Mouse (Mus musculus) liver, embryonic 14.5 days (tissue): ENCODE measurements around the gene Synj1. TPM values are rescaled to one million over a fixed set of nuclear protein-coding genes. Genes with fewer than 3 reads are reported as not detected.

Experiments used
- ATAC-seq: fragments of 200-750 bp; cut with Nextera tagmentation; 2 replicates; pipeline ENCODE4 v1.8.0; 2017; ENCODE audit warnings: moderate number of reproducible peaks, mild to moderate bottlenecking, moderate library complexity; ENCODE audit not compliant: insufficient read depth
- DNase-seq, 3 experiments: peaks; one replicate each; pipeline ENCODE4 v3.0.0-alpha.2; 2012 to 2013; ENCODE audit warnings: low read depth in 3 of 3, low spot score in 3 of 3
- H3K27ac ChIP-seq: fragments of 300-500 bp; sonication (generic); 2 replicates; pipeline ENCODE4 v1.5.1; 2014; ENCODE audit warnings: moderate library complexity, mild to moderate bottlenecking, control low read depth, inconsistent platforms
- H3K27me3 ChIP-seq: fragments of 300-500 bp; sonication (generic); 2 replicates; pipeline ENCODE4 v1.6.1; 2014; ENCODE audit warnings: mild to moderate bottlenecking, low read length, moderate library complexity; ENCODE audit not compliant: control insufficient read depth, insufficient read depth
- H3K36me3 ChIP-seq: fragments of 300-500 bp; sonication (generic); replicated peaks from 2 replicates; pipeline ENCODE4 v1.6.1; 2014; ENCODE audit warnings: low read depth; ENCODE audit not compliant: control insufficient read depth, insufficient read depth
- H3K4me1 ChIP-seq, 2 experiments: fragments of 200-500 bp in 1 of 2; fragments of 300-500 bp in 1 of 2; sonication (generic) in 1 of 2; replicated peaks; 2 replicates each; pipeline ENCODE4 v1.6.1; 2012 to 2014; ENCODE audit warnings: antibody characterized with exemption in 1 of 2, inconsistent platforms in 1 of 2, low read length in 1 of 2; ENCODE audit not compliant: control insufficient read depth in 2 of 2, insufficient read depth in 2 of 2
- H3K4me2 ChIP-seq: fragments of 300-500 bp; sonication (generic); 2 replicates; pipeline ENCODE4 v1.6.1; 2014; ENCODE audit warnings: low read depth, mild to moderate bottlenecking, control low read depth, moderate library complexity
- H3K4me3 ChIP-seq, 2 experiments: fragments of 200-500 bp in 1 of 2; fragments of 300-500 bp in 1 of 2; sonication (generic) in 1 of 2; 2 replicates each; pipeline ENCODE4 v1.5.1; 2012 to 2014; ENCODE audit warnings: low read depth in 2 of 2, low read length in 2 of 2, mild to moderate bottlenecking in 2 of 2, control low read depth in 1 of 2, inconsistent platforms in 1 of 2, moderate library complexity in 1 of 2; ENCODE audit not compliant: insufficient read depth in 1 of 2
- H3K9ac ChIP-seq: fragments of 300-500 bp; sonication (generic); replicated peaks from 2 replicates; pipeline ENCODE4 v1.6.1; 2014; ENCODE audit warnings: mild to moderate bottlenecking, control low read depth, moderate library complexity
- H3K9me3 ChIP-seq: fragments of 300-500 bp; sonication (generic); 2 replicates; pipeline ENCODE4 v1.6.1; 2016; ENCODE audit warnings: low read length, mixed read lengths; ENCODE audit not compliant: control insufficient read depth
- CTCF ChIP-seq: IDR thresholded peaks from 2 replicates; pipeline ENCODE4 v1.5.1; 2016; ENCODE audit warnings: antibody characterized with exemption, low read depth, control low read depth
- EP300 ChIP-seq: IDR thresholded peaks from 2 replicates; pipeline ENCODE4 v1.6.1; 2016; ENCODE audit warnings: antibody characterized with exemption, low read depth
- WGBS: fragments of 180-500 bp; shearing (Covaris S2); extraction: QIAGEN DNeasy Blood & Tissue Kit; methylation state at CpG from one replicate; pipeline ENCODE4 v1.1.7; 2014; ENCODE audit not compliant: insufficient replicate concordance; 5-methylcytosine and 5-hydroxymethylcytosine counted together
- polyA plus RNA-seq, 2 experiments: library from polyadenylated mRNA; depleted of rRNA in 1 of 2; stranded (reverse) in 1 of 2; unstranded in 1 of 2; fragments of >200 nt; fragmentation: Nextera tagmentation in 1 of 2; extraction: Ambion mirVana in 1 of 2; gene quantifications; 2 replicates each; pipeline versions ENCODE4 v1.2.1 to v1.2.3; 2012 to 2014

Synj1 gene
- polyA plus RNA-seq, 2 experiments: 14.6 to 21.4 TPM

- peak in 2 of 3 experiments; percentile 20 to 26 for DNase-seq
- H3K9me3 ChIP-seq: no peaks in the 10 kb centered on the region
- peaks cover 21 to 26% of the 10 kb centered on the region in 2 experiments for H3K4me1 ChIP-seq
- TF ChIP-seq EP300: no peak
- TF ChIP-seq CTCF: no peak
- 53% methylated on average over 10 of the region's 10 CpGs for WGBS
- ATAC-seq: peak; percentile 77
- no peaks in the 10 kb centered on the region for H3K27me3 ChIP-seq
- H3K4me2 ChIP-seq: peak overlapping the region; percentile 53
- peaks cover 50% of the 10 kb centered on the region for H3K36me3 ChIP-seq
- peak overlapping the region; percentile 45; the same call in 1 of the 2 replicates for H3K9ac ChIP-seq
- peak overlapping the region; percentile 90 for H3K27ac ChIP-seq
- H3K4me3 ChIP-seq: peak overlapping the region in 1 of 2 experiments; percentile 8; a peak in 1 of 4 replicates
These were observed 47.2 kb downstream of the Synj1 start for GRCm38 (mm10) chr16:90963866-90964265.

DNA sequence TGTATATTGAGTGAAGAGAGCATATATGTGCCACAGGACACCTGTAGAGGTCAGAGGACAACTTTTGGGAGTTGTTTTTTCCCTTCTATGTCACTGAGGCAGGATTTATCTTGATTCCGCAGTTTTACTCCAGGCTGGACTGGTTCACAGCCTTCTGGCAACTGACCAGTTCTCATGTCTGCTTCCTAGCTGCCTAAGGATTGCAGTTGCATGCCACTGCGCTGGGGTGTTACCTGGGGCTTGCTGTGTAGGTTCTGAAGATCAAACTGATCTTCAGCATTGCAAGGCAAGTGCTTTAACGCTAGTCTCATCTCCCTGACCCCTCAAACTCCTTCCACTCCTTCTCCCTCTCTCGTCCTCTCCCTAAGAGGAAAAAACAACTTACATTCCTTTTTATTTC is 47.9 kb downstream of the Synj1 start:
- peak overlapping the region; percentile 90 for H3K27ac ChIP-seq
- peaks cover 51% of the 10 kb centered on the region for H3K36me3 ChIP-seq
- no peak for TF ChIP-seq EP300
- TF ChIP-seq CTCF: no peak
- no peak overlapping the region for H3K9ac ChIP-seq
- no peaks in the 10 kb centered on the region for H3K9me3 ChIP-seq
- DNase-seq (no peak), ATAC-seq (no peak)
- no peaks in the 10 kb centered on the region for H3K27me3 ChIP-seq
- WGBS: 83% methylated on average over 4 of the region's 4 CpGs
- peaks cover 21 to 26% of the 10 kb centered on the region in 2 experiments for H3K4me1 ChIP-seq
- no peak overlapping the region for H3K4me3 ChIP-seq
- H3K4me2 ChIP-seq: no peak overlapping the region

DNA sequence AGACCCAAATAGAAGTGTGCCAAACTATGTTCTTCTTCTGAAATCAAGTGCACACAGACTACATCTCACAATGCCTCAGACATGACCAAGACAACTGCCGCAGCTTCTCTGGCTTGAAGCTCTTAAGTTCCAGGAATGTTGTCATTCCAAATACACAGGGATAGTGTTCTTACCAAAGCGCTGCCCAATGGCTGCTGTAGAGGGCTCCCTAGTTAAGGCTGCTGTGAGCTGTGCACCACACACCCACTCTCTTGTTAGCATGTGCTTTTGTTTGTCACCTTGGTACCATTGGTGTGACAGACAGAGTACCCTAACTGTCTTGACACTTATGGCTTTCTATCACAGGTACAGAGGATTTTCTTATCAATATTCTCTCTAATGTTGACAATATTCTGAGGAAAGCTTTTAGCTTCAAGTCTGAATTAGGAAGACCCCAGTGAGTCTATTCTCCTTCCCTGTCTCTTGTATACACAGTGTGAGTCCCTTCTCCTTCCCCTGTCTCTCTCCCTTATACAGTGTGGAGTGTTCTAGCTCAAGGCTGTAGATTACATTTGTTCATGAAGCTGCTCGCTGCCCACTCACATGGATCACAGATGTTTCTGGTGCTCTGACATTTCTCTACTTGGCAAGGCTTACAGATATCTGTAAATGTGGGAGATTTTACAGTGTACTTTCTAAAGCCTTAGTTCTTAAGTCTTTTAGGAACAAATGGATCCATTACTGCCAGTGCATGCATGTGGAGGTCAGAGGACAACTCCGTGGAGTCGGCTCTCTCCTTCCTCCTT is 52.6 kb downstream of the Synj1 start:
- 87% methylated on average over 5 of the region's 5 CpGs for WGBS
- no peak for ATAC-seq
- Histone ChIP-seq H3K9me3 (no peaks in the 10 kb centered on the region), H3K9ac (no peak overlapping the region), H3K4me1 (peaks cover 4 to 7% of the 10 kb centered on the region in 2 experiments), H3K27me3 (no peaks in the 10 kb centered on the region), H3K36me3 (peaks cover 54% of the 10 kb centered on the region), H3K4me2 (no peak overlapping the region), H3K27ac (no peak overlapping the region), H3K4me3 (no peak overlapping the region)
- DNase-seq: no peak
- TF ChIP-seq EP300: no peak
- no peak for TF ChIP-seq CTCF

GRCm38 (mm10) chr16:90955494-90955893 is 55.6 kb downstream of the Synj1 start:
- DNase-seq (no peak), ATAC-seq (no peak)

GRCm38 (mm10) chr16:90953770-90954169 is 57.3 kb downstream of the Synj1 start:
- WGBS: 85% methylated on average over 6 of the region's 6 CpGs
- DNase-seq (no peak), ATAC-seq (no peak)
- TF ChIP-seq EP300 (no peak), CTCF (peak; percentile 59; the same call in 1 of the 2 replicates)
- H3K36me3 ChIP-seq: peaks cover 37% of the 10 kb centered on the region
- no peak overlapping the region for H3K4me2 ChIP-seq
- H3K27ac ChIP-seq: no peak overlapping the region
- no peaks in the 10 kb centered on the region for H3K27me3 ChIP-seq
- no peak overlapping the region for H3K9ac ChIP-seq
- no peaks in the 10 kb centered on the region for H3K9me3 ChIP-seq
- H3K4me3 ChIP-seq: no peak overlapping the region
- no peaks in the 10 kb centered on the region for H3K4me1 ChIP-seq

More at GRCm38 (mm10) chr16:90955494-90955893, 55.6 kb downstream of the Synj1 start:
- no peak overlapping the region for H3K27ac ChIP-seq
- no peak overlapping the region for H3K9ac ChIP-seq
- no peak overlapping the region for H3K4me2 ChIP-seq
- no peak overlapping the region for H3K4me3 ChIP-seq
- peaks cover 49% of the 10 kb centered on the region for H3K36me3 ChIP-seq
- TF ChIP-seq EP300 (no peak), CTCF (no peak)
- no peaks in the 10 kb centered on the region for H3K27me3 ChIP-seq
- H3K9me3 ChIP-seq: no peaks in the 10 kb centered on the region
- WGBS: 91% methylated on average over 6 of the region's 6 CpGs
- H3K4me1 ChIP-seq: no peaks in the 10 kb centered on the region
